Mouse (Mus musculus): Measurements from ENCODE around the gene Ubox5.

DNA sequence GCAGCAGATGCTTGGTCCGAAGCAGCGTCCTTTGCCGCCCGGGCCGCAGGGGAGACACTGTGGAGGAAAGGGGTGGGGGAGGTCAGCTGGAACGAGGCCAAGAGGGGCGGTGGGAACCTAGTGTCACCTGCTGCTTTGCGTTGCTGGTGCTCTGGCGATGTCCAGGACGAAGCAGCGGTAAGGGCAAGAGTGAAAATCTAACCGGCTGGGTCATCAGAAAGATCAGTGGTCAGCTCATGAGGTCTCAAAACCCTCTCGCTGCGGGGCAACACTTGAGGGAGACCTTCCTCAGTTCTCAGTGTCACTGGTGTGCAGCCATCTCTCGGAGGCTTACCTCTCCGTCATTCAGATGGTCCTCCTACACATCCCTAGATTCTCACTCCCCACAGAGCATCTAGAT, 48.6 kb downstream of the Ubox5 start:
- TF ChIP-seq CTCF (IDR thresholded peaks at IDR 0.05; ENCODE audit: borderline replicate concordance, insufficient read depth, low read depth, low read length) (no peak), POLR2A (IDR thresholded peaks at IDR 0.05; ENCODE audit: borderline replicate concordance, insufficient read depth, low read length) (no peak)
